Mouse (Mus musculus) WW6 (cell line): ENCODE measurements around the gene Ankrd54.

Experiments
- DNase-seq: peaks from one replicate; pipeline ENCODE4 v3.0.0-alpha.2; 2013; ENCODE audit warnings: low read depth, low spot score

Ankrd54 gene

DNA sequence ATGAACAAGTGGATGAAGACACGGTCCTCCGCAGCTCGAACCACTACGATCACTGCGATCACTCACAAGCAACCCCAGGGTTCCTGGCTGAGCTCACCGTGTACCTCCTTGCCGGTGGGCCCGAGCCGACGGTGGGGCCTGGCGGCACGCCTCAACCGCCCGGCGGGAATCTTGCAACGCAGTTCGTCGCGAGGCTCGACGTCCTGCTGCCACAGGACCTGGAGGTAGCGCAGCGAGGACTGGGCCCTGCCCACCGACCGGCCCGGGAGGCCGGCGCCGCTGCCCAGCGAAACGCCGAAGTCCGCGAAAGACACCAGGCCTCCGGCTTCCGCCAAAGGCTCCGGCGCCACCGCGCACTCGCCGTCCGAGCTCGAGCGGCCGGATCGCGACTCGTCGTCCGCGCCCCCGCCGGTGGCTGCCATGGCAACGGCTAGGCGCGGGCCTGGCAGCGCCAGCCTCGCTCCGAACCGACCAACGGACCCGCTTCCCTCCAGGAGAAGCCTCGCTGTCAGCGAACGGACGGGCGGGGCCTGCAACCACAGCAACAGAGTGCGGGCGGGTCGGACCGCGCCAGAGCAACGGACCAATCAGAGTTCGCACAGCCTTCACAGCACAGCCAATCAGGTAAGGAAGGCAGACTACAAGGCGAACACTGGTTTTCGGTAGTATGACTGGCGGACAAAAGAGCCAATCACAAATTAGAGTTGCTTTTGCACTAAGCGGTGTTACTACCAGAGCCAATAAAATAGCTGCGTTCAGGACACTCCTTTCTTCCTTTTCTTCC, at the start of gene Ankrd54:
Gene Ankrd54, minus strand, starts transcription at position 518 of the 784 bp plus-strand sequence.
- peak; percentile 92 for DNase-seq

DNA sequence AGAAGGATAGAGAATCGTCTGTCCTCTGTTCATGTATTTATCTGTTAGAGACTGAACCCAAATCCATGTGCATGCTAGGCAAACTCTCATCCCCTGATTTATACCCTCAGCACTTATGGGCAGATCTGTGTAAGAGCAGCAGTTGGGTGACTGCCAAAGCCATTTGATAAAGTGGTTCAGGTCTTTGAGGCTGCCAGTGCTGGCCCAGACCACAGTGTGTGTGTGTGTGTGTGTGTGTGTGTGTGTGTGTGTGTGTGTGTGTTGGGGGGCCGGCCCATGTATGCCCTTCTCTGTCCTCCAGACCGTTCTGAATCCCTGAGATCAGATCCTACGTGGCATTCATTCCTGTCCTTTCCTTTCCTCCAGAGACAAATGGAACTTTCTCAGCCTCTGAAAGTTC, 49.1 kb upstream of the Ankrd54 start:
- DNase-seq = no peak

DNA sequence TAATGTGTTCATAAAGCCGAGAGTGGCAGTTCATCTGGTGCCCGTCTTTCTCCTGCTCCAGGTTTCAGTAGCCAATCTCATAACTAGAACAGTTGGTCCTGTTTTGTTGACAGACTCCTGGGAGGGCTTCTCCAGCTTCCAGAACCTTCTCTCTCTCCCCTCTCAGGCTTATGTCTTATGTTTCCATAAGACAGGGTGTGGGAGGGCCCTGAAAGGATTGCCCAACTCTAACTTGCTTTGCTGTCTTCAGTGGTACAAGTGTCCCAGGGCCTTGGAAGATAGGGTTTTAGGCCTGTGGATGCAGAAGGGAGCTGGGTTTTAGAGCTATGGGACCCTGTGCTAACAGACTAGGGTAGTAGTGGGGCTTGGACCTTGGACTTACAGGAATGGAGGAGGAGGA, 47.8 kb upstream of the Ankrd54 start:
- DNase-seq = no peak

DNA sequence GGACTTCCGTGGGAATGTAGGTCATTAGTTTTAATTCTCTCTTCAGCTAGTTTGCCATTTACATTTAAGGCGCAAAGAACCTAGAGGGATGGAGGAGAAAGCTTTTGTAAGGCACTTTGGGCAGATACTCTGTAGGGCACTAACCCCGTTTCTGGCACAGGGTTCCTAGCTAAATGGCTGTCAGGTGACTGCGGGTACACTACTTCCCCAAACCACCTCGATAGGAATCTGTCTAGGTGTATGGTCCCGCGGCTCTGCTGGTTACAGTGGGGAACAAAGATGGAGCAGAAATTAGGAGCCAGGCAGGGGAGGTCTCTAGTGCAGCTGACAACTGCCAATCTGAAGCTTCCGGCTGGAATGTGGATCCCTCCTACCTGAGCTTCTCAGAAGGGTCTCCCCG, 47.3 kb upstream of the Ankrd54 start:
- DNase-seq = no peak

DNA sequence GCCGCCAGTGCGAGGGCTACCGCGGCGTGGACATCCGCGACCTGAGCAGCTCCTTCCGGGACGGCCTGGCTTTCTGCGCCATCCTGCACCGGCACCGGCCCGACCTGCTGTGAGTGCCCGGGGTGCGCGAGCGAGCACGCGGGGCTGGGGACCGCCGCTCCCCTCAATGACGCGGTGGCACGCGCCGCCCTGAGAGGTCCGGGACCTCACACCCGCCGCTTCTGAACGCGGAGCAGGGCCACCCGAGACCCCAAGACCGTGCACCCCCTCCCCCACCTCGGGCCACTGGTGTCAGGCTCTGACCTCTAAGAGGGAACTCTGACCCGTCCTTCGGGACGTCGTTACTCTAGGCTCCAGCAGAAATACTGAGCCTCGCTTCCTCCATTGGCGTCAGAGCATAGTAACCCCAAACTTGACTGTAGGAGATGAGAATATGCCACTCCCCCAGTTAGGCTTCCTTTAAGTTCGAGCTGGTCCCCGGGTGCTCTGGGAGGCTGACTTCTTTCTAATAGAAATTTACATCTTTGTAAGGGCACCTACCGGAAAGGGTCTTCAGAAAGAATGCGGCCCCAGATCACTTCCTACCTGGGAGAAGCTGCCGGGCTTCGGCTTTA, 46.7 kb upstream of the Ankrd54 start:
- DNase-seq = no peak

DNA sequence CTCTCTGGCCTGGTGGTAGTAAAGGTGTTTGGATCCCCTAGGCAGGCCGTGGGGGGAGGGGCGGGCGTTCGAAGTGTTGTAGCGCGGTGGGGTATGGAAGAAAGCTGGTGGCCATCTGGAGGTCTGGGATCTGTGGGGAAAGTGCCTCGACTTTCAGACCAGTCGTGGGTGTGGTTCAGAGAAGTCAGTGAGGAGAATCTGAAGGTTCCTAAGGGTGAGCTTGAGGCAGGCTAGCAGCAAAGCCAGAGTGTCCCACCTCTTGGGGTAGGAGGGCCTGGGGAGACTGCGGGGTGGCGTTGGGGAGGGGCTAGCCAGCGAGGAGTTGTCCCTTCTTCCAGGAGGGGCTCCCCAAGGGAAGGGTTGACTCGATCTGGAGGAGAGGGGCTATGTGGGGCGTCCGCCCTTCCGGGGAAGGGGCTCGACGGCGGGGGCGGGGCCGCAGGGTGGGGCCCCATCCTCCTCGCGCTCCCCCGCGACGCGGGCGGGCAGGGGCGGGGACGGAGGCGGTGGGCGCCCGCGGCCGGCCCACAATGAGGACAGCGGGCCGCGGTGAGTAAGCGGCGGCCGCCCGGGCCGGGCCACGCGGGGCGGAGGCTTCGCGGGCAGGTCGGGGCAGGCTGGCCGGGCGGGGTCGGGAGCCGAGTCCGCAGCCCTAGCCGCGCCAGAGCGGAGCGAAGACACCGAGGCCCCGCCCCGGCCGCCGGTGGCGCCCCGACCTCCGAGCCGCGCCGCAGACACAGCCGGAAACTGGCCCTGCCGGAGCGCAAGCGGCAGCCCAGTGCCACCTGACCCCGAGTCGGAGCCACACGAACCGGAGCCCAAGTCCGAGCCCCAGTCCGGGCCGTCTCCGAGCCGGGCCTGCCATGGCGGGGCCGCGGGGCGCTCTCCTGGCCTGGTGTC, 46.0 kb upstream of the Ankrd54 start, which contains the start of gene Micall1:
Gene Micall1, plus strand, starts transcription at position 478 of the 900 bp plus-strand sequence.
- no peak for DNase-seq

DNA sequence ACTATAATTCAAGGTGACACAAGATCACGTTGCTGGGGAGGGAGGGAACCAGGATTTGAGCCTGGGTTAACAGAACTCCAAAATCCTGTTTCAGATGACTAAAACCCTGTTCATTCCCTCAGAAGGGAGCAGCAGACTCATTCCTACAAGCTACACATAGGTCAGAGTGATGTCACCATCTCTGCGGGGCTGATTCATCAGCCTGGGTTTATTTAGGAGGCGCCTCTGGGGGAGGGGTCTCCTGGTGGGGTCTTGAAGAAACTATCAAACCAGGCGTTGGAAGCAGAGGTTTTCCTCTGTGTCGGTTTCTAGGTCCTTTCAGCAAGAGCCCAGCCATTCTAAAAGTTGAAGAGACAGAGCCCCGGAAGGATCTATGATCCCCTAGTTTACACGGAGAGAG, 45.3 kb upstream of the Ankrd54 start:
- DNase-seq = no peak

DNA sequence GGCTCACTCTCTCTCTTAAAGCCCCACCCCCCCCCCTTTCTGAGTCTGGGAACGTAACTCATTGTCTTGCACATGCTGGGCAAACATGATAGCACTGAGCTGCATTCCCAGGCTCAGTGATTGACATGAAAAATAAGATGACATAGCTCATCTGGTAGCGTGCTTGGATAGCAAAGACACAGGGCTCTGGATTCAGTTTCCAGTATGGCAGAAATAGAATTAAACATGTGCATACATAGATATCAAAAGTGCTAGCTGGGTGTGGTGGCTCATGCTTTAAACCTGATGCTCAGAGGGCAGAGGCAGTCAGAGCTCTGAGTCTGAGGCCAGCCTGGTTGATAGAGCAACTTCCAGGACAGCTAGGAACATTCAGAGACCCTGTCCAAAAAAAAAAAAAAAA, 43.1 kb upstream of the Ankrd54 start:
- no peak for DNase-seq

DNA sequence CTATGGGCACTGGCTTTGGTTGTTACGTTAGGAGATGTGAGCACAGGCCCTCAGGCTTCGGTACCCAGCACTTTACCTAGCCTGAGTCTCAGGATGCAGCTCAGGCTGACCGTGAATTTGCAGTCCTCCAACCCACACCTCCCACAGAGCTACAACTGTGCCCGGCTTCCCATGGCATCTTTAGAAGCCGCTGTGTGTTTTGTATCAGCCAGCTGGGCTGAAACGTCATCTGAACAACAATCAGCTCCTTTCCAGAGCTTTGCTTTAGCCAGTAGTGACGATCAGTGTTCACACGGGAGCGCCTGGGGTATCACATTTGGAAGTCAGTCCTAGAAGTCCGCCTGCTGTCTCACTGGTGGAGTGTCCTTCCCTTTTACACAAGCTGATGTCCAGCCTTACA, 40.6 kb upstream of the Ankrd54 start:
- DNase-seq = no peak

DNA sequence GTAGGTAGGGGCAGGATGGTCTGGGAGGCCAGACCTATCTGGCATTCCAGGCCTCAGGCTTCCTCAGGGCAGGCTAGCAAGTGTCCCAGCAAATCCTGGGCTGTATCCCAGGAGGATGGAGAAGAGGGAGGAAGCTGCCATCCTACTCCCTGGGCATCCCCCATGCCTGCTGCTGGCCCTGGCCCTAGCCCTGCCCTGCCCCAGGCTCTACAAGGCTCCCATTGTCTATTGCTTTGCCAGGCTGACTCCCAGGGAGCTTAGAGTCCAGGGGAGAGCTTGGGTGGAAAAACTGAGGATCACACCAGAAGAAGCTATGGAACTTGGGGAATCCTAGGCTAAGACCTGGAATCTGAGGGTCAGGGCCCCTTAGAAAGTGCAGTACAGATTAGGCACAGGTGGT, 38.8 kb upstream of the Ankrd54 start:
- DNase-seq = no peak

DNA sequence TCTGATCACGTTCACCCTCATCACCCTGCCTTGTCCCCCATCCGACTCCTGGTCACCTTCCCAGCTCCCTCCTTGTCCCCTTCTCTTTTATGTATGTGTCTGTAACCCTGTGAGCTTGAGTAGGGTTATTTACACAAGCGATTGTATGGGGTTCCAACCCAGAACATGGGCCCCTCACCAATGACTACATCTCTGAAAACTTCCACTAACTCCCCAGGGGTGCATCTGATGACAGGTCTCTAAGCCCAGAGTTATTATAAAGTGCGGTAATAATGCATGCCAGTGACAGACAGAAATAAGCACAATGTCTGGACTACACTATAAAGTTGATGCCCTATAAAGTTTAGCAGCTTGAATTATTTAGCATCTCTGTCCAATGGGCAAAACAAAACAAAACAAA, 37.7 kb upstream of the Ankrd54 start:
- DNase-seq = no peak

DNA sequence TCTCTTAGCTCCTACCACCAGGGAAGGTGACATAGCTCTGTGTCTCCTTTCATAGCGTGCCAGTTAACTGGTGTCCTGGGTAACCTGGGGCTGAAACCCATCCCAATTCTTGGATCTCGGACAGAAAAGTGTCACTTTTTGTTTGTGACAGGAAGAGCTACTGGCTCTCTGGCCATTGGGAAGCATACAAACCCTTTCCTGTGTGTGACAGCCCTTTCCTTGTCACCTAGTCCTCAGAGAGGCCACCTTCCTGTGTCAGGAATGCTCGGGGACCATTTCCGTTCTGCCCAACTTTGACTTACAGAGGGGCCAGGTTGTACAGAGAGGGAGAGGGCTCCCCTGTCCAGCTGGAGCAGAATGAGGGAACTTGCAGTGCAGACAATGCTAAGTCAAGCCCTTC, 36.8 kb upstream of the Ankrd54 start:
- no peak for DNase-seq

DNA sequence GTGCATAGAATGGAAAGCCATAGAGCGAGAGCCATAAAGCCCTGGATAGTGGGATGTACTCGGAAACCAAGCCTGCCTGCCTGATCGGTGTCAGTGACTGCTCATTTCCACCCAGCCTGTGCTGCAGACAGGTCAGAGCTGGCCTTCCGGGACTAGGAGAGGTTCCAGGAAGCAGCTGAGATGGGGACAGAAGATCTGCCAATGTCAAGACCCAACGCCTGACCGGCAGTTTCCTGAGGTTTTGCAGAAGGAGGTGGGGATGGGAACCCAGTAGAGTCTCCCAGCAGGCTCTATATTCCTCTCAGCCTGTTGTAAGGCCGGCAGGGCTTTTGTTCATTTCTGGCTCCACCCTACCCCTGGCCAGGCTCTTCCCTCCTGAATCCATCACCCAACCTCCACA, 36.2 kb upstream of the Ankrd54 start:
- no peak for DNase-seq

DNA sequence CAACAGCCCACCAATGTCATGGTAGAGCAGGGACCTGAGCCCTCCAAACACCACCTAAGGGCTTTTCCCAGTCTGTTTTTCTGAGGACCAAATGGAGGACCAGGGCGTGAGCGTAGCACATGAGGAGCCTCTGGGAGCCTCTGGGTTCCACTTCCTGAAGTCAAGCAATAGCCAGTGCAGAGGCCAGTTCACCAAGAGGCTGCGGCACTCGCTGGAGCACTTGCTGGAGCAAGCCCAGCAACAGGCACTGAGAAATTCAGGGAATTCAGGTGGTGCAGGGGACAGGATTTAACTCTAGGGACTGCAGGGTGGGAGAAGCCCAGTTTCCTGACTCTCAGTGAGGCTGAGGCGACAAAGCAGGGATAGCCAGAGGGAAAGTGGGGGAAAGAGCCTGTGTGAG, 35.5 kb upstream of the Ankrd54 start:
- no peak for DNase-seq

DNA sequence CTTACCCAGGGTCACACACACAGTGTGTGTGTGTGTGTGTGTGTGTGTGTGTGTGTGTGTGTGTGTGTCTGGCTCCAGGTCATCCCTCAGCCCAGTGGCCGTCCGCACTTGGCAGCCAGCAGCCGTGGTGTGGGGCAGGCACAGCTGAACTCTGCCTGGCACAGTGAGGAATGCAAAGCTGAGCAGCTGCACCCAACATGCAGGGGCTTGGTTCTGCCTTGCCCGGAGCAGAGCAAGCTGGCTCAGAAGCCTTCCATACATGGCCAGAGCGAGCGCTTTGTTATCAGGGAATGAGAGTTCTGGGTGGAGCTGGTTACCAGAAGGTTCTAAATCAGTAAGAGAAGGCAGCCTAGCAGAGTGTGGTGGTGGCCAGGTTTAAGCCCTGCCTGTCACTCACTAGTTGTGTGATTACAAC, 34.9 kb upstream of the Ankrd54 start:
- no peak for DNase-seq

DNA sequence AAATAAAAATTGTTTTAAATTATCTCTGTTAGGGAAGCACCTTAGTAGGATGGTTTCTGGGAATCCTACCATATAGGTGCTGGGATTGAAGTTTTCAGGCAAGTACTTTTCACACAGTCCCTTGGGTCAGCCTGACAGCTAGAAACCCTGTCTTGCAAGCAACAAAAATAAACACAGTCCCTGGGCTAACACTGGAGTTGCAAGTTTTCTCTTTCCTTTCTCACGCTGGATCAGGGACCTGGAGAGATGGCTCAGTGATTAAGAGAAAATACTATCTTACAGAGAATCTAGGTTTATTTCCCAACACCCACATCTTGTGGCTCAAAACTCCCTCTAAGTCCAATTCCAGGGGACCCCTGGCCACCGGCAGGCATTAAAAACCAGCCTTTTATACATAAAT, 34.4 kb upstream of the Ankrd54 start:
- DNase-seq = no peak

DNA sequence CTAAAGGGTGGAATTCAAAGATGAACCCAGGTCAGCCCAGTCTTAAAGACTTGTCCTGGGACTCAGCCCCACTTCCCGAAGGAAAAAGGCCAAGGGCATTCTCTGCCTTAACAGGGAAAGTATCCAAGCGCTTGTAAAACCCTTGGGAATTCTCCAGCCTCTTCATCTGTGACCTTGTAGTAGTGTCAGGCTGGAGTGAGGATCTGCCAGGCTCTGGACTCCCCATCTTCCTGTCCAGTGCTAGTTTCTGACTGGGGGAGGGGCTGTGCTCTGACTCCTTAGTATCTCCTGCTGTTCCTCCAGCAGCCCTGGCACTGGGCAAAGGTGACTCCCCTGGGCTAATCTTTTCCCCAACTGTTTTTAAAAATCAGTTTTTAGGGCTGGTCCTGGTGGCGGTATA, 33.9 kb upstream of the Ankrd54 start:
- DNase-seq = no peak

DNA sequence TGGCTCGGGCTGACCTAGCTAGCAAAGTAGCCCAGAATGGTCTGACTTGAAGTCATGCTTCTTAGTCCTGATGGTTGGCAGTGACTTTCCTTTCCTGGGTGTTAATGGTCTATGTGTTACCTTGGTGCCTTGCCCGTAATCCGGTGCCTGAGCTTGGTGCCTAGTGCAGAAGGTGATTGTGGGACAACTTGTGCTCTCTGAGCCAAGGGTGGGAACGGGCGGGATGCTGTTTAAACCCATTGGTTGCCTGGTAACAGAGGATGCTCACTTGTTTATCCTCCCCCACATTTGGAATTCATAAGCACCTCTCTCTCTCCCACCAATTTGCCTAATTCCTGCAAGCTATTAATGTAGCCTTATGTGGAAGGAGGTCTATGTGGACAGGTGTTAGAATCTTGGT, 32.8 kb upstream of the Ankrd54 start:
- no peak for DNase-seq

DNA sequence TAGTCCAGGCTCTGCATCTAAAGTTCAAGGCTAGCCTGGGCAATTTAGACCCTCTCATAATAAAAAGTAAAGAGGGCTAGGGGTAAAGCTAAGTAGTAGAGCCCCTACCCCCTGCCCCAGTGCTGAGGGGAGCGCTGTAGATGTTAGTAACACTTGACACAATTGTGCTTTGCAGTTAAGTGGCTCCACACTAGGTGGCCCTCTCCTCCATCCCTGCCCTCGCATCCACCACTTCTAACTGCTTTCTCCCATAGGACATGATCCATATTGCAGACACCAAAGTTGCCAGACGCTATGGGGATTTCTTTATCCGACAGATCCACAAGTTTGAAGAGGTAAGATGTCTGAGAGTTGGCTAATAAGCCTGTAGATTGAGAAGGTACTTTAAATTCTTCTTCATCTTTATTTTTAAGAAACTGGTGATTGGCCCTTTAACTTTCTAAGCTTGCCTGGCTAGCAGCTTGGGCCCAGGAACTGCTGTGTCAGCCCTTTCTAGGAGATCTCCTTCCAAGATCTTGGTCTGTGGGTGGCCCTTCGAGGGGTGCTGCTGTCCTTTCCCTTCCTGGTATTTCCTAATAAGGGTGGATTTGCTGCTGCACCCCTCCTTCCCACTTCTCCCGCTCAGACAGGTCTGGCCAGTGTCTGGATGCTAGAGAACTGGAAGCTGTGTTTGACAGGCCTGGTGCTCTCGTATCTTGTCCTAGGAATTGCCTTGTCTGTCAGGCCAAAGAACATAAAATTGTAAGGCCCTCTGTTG, 30.6 kb upstream of the Ankrd54 start:
- no peak for DNase-seq

DNA sequence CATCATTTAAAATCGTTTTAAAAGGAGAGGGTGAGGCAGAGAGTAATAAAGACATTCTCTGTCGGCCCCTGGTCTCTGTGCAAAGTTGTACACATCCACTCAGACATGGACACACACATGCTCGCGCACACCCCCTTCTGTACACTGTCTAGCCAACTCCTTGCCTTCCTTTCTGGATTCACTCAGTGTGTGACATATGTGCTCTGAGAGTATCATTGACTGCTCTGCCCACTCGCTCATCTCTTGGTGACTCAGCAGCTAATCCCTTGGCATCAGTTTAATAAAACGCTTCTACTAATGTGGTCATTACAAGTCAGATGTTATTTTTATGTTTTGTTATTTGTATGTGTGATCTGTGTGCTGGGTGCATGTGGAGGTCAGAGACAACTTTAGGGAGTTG, 29.6 kb upstream of the Ankrd54 start:
- DNase-seq = no peak

DNA sequence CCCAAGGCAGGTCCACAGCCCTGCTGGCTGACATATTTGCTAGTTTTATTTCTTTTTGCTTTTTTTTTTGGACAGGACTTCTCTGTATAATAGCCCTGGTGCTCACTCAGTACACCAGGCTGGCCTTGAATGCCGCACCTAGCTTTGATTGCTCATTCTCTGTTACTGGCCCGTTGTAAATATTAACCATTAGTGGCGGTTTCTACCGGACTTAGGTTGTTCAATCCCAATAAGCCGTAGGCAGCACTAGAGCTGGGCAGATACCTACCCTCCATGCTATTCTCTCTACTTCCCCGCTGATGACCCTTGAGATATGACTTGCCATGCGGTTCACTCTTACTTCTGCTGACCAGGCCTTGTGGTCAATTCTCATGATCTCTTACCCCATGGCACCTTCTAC, 16.9 kb upstream of the Ankrd54 start:
- DNase-seq = no peak
